In genomic region chr5:135115241-135115640, GRCm38 (mm10) we compare ENCODE assay signal across 18 mouse cellular contexts. TPM values are rescaled to one million over a fixed set of nuclear protein-coding genes. Genes with fewer than 3 reads are reported as not detected.
DNase-seq lines count a peak whose midpoint lies in the region; ATAC-seq lines count a peak whose summit lies in the region.
"Had no signal": no experiment of that assay in that cellular context is flagged by ENCODE, and none has a peak within 500 bp of the region (broad histone marks: within the 10 kb centered on the region; RNA-seq: fewer than 3 reads in every experiment).

No protein-coding gene starts in this region.

- H3K9me3 ChIP-seq in liver, embryonic 13.5 days (replicated peaks) = no peaks in the 10 kb centered on the region
- no peaks in the 10 kb centered on the region for H3K9me3 ChIP-seq in kidney, embryonic 16.5 days (ENCODE audit: low read length)
- H3K9me3 ChIP-seq: forebrain, embryonic 12.5 days; hindbrain, embryonic 13.5 days had no signal

- H3K27me3 ChIP-seq in liver, embryonic 13.5 days = peaks cover 4% of the 10 kb centered on the region; the same call in 1 of the 2 replicates
- no peaks in the 10 kb centered on the region for H3K27me3 ChIP-seq in splenic B cell, adult 2 months (ENCODE audit: control insufficient read depth, insufficient read depth, low read length, poor library complexity, severe bottlenecking)
- H3K27me3 ChIP-seq in kidney, embryonic 16.5 days (ENCODE audit: insufficient read depth, low read length) = no peaks in the 10 kb centered on the region

- no peak overlapping the region; the same call in 1 of the 2 replicates for H3K27ac ChIP-seq in liver, embryonic 13.5 days
- H3K27ac ChIP-seq in kidney, embryonic 16.5 days (ENCODE audit: low read length) = no peak overlapping the region
- H3K27ac ChIP-seq: forebrain, embryonic 12.5 days; hindbrain, embryonic 13.5 days; macrophage had no signal

- H3K9ac ChIP-seq in liver, embryonic 13.5 days = no peak overlapping the region
- no peak overlapping the region for H3K9ac ChIP-seq in kidney, embryonic 16.5 days (replicated peaks; ENCODE audit: low read length)
- H3K9ac ChIP-seq: forebrain, embryonic 12.5 days; hindbrain, embryonic 13.5 days had no signal

- H3K4me3 ChIP-seq in liver, embryonic 13.5 days (replicated peaks) = no peak overlapping the region
- H3K4me3 ChIP-seq in kidney, embryonic 16.5 days (ENCODE audit: low read length) = no peak overlapping the region
- H3K4me3 ChIP-seq: forebrain, embryonic 12.5 days; hindbrain, embryonic 13.5 days had no signal

- H3K4me2 ChIP-seq in liver, embryonic 13.5 days = no peak overlapping the region
- no peak overlapping the region for H3K4me2 ChIP-seq in kidney, embryonic 16.5 days (replicated peaks; ENCODE audit: low read depth, low read length)
- H3K4me2 ChIP-seq: forebrain, embryonic 12.5 days; hindbrain, embryonic 13.5 days; midbrain, embryonic 11.5 days had no signal

- WGBS in liver, embryonic 13.5 days (ENCODE audit: insufficient replicate concordance) = 54% methylated on average over 8 of the region's 8 CpGs
- 79% methylated on average over 8 of the region's 8 CpGs for WGBS in kidney, embryonic 16.5 days

- peaks cover 7% of the 10 kb centered on the region; the same call in 1 of the 2 replicates for H3K36me3 ChIP-seq in liver, embryonic 13.5 days
- no peaks in the 10 kb centered on the region for H3K36me3 ChIP-seq in splenic B cell, adult 2 months (ENCODE audit: control insufficient read depth, insufficient read depth, low read length, poor library complexity, severe bottlenecking)
- no peaks in the 10 kb centered on the region for H3K36me3 ChIP-seq in kidney, embryonic 16.5 days (ENCODE audit: insufficient read depth, low read length)
- H3K36me3 ChIP-seq: forebrain, embryonic 12.5 days; hindbrain, embryonic 13.5 days had no signal

- DNase-seq in CD4-positive, CD25-positive, alpha-beta regulatory T cell, adult 2 months (ENCODE audit: low read depth, low spot score) = peak; percentile 89
- DNase-seq in T-cell, adult 2 months (ENCODE audit: low spot score) = peak; percentile 68
- DNase-seq in liver, embryonic 13.5 days = no peak
- DNase-seq in splenic B cell, adult 2 months (ENCODE audit: low read depth, low spot score) = peak; percentile 13
- DNase-seq in left cerebral cortex, adult 8-10 months (ENCODE audit: low spot score in 2 of 2) = no peak
- no peak for DNase-seq in thymus, postnatal 4 days
- DNase-seq: cerebellum, postnatal 10 days; gastrocnemius, postnatal 25 days; kidney, adult 11 months; layer of hippocampus, postnatal 36 days; lung, adult 2 months; right cerebral cortex, postnatal 14 days had no signal

- peaks cover 15% of the 10 kb centered on the region for H3K4me1 ChIP-seq in liver, embryonic 13.5 days (replicated peaks)
- H3K4me1 ChIP-seq in kidney, embryonic 16.5 days (ENCODE audit: insufficient read depth, low read length) = peaks cover 3% of the 10 kb centered on the region; the same call in 1 of the 2 replicates
- H3K4me1 ChIP-seq: hindbrain, embryonic 13.5 days had no signal

- peak; percentile 65 for ATAC-seq in liver, embryonic 13.5 days (ENCODE audit: low read depth)
- ATAC-seq in kidney, embryonic 16.5 days (ENCODE audit: low FRiP score, low TSS enrichment) = no peak

RNA-seq across cellular contexts. Expression of gene Mlxipl, which starts 25.6 kb away (rescaled TPM):
- 8.5 and 9.5 TPM in 2 replicates for polyA plus RNA-seq in liver, embryonic 13.5 days (2015; fragmentation: Nextera tagmentation; extraction: Ambion mirVana)
- 10 to 100 TPM in 1 of 4 experiments, 1 to 10 TPM in 3; 4.8 to 11.3 (median 7.4) TPM for total RNA-seq in left cerebral cortex, adult 8-10 months (2022)
- 8.3 and 8.5 TPM in 2 replicates for polyA plus RNA-seq in kidney, embryonic 16.5 days (2015; fragmentation: Nextera tagmentation; extraction: Ambion mirVana)
- polyA plus RNA-seq: macrophage had no signal

RNA-seq across cellular contexts. Expression of gene Tbl2, which starts 34.2 kb away (rescaled TPM):
- polyA plus RNA-seq in liver, embryonic 13.5 days (2015; fragmentation: Nextera tagmentation; extraction: Ambion mirVana) = 13.1 and 13.6 TPM in 2 replicates
- 10 to 100 TPM; 22.9 to 28.7 (median 27.5) TPM for total RNA-seq in left cerebral cortex, adult 8-10 months (2022)
- 26.3 and 27.0 TPM in 2 replicates for polyA plus RNA-seq in kidney, embryonic 16.5 days (2015; fragmentation: Nextera tagmentation; extraction: Ambion mirVana)

RNA-seq across cellular contexts. Expression of gene Vps37d, which starts 37.2 kb away (rescaled TPM):
- polyA plus RNA-seq in liver, embryonic 13.5 days (2015; fragmentation: Nextera tagmentation; extraction: Ambion mirVana) = 0.25 and 0.47 TPM in 2 replicates
- total RNA-seq in left cerebral cortex, adult 8-10 months (2022) = 10 to 100 TPM; 29.0 to 31.4 (median 29.7) TPM
- polyA plus RNA-seq in kidney, embryonic 16.5 days (2015; fragmentation: Nextera tagmentation; extraction: Ambion mirVana) = 7.6 and 8.6 TPM in 2 replicates
- total RNA-seq: monocyte, adult 5-6 weeks had no signal
- polyA plus RNA-seq: macrophage had no signal

RNA-seq across cellular contexts. Expression of gene Bud23, which starts 50.5 kb away (rescaled TPM):
- 82.4 and 92.4 TPM in 2 replicates for polyA plus RNA-seq in liver, embryonic 13.5 days (2015; fragmentation: Nextera tagmentation; extraction: Ambion mirVana)
- 10 to 100 TPM; 39.2 to 51.0 (median 47.5) TPM for total RNA-seq in left cerebral cortex, adult 8-10 months (2022)
- polyA plus RNA-seq in kidney, embryonic 16.5 days (2015; fragmentation: Nextera tagmentation; extraction: Ambion mirVana) = 134 and 139 TPM in 2 replicates

RNA-seq across cellular contexts. Expression of gene Dnajc30, which starts 51.2 kb away (rescaled TPM):
- polyA plus RNA-seq in liver, embryonic 13.5 days (2015; fragmentation: Nextera tagmentation; extraction: Ambion mirVana) = 15.2 and 16.5 TPM in 2 replicates
- 10 to 100 TPM; 40.1 to 43.0 (median 42.0) TPM for total RNA-seq in left cerebral cortex, adult 8-10 months (2022)
- polyA plus RNA-seq in kidney, embryonic 16.5 days (2015; fragmentation: Nextera tagmentation; extraction: Ambion mirVana) = 33.3 and 38.7 TPM in 2 replicates

Comparison
In these comparisons a context has a peak if more than half of its experiments do, and no peak if none do; other contexts are left out.
1. DNase-seq: peak in CD4-positive, CD25-positive, alpha-beta regulatory T cell, adult 2 months (single experiment), T-cell, adult 2 months (single experiment) and splenic B cell, adult 2 months (single experiment); none in liver, embryonic 13.5 days (single experiment), left cerebral cortex, adult 8-10 months (0 of 2) and thymus, postnatal 4 days (single experiment).